Mouse (Mus musculus): Measurements from ENCODE around the gene Slc4a5. TPM values are rescaled to one million over a fixed set of nuclear protein-coding genes. Genes with fewer than 3 reads are reported as not detected.
"Not testable (repeated sequence)": the region's sequence is repeated elsewhere in the genome, so short reads cannot be mapped to it uniquely, and the experiment has no call there.

Gene Slc4a5
- polyA plus RNA-seq, 1 experiment from 2014 or later: 1.2 TPM

GRCm38 (mm10) chr6:83345285-83345684, 125.7 kb downstream of the Slc4a5 start:
- not testable (repeated sequence) for ATAC-seq (ENCODE audit: borderline replicate concordance, extremely low read depth, low FRiP score, low TSS enrichment); H3K27me3 ChIP-seq; H3K27ac ChIP-seq; H3K9me3 ChIP-seq; H3K4me2 ChIP-seq; H3K9ac ChIP-seq; H3K4me3 ChIP-seq
- peaks cover 17% of the 10 kb centered on the region for H3K4me1 ChIP-seq
- 79% methylated on average over 8 of the region's 8 CpGs for WGBS
- peaks cover 28% of the 10 kb centered on the region for H3K36me3 ChIP-seq

DNA sequence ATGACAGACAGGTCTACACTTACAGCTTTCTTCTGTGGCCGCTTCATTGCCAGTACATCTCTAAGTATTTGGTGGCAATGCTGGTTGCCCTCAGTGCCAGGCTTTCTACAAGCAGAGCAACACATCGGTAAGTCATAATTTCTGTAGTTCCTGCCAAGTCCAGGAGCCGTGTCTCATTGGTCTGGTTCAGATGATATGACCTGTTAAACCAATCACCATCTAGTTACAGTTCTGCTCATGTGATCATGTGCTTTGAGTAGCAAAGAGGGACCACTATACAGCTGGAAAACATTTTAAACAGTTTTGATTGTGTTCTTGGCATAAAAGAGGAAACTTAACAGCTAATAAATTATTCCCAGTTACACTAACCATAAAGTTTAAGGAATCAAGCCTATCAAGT, 128.3 kb downstream of the Slc4a5 start:
- Histone ChIP-seq H3K9me3 (no peaks in the 10 kb centered on the region), H3K27me3 (no peaks in the 10 kb centered on the region), H3K27ac (no peak overlapping the region), H3K36me3 (peaks cover 7% of the 10 kb centered on the region; the same call in 1 of the 2 replicates), H3K4me3 (no peak overlapping the region), H3K4me2 (no peak overlapping the region), H3K4me1 (peaks cover 21% of the 10 kb centered on the region), H3K9ac (no peak overlapping the region)
- WGBS: 49% methylated on average over 3 of the region's 3 CpGs
- peak; percentile 68; the same call in 1 of the 2 replicates for ATAC-seq (ENCODE audit: borderline replicate concordance, extremely low read depth, low FRiP score, low TSS enrichment)

DNA sequence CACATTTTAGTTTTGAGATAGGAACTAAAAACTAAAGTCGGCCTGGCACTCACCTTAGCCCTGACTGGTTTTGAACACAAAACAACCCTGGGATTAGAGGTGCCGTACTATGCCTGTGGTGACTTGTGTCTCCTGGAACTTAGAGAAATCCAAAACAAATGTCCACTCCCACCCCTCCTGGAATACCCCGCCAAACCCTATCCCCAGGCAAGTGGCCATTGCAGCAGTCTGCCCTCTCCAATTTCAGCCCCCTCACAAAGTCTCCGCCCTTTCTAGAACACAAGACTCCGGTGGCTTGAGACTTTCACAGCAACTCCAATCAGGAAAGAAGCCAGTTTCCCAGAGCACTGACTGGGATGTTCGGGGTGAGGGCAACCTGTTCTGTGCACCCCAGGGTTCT, 129.2 kb downstream of the Slc4a5 start, which contains the start of gene Bola3:
Bola3 (plus strand) TSS at position 275 of the 400 bp plus-strand sequence.
- Histone ChIP-seq H3K4me1 (peaks cover 21% of the 10 kb centered on the region), H3K27ac (no peak within 1 kb of the TSS), H3K9me3 (no peaks in the 10 kb centered on the region), H3K9ac (peak within 1 kb of the TSS; percentile 86), H3K27me3 (no peaks in the 10 kb centered on the region), H3K36me3 (peaks cover 12% of the 10 kb centered on the region), H3K4me2 (peak within 1 kb of the TSS; percentile 83), H3K4me3 (peak within 1 kb of the TSS; percentile 75)
- 27% methylated on average over 6 of the region's 6 CpGs for WGBS
- ATAC-seq (ENCODE audit: borderline replicate concordance, extremely low read depth, low FRiP score, low TSS enrichment): no peak

DNA sequence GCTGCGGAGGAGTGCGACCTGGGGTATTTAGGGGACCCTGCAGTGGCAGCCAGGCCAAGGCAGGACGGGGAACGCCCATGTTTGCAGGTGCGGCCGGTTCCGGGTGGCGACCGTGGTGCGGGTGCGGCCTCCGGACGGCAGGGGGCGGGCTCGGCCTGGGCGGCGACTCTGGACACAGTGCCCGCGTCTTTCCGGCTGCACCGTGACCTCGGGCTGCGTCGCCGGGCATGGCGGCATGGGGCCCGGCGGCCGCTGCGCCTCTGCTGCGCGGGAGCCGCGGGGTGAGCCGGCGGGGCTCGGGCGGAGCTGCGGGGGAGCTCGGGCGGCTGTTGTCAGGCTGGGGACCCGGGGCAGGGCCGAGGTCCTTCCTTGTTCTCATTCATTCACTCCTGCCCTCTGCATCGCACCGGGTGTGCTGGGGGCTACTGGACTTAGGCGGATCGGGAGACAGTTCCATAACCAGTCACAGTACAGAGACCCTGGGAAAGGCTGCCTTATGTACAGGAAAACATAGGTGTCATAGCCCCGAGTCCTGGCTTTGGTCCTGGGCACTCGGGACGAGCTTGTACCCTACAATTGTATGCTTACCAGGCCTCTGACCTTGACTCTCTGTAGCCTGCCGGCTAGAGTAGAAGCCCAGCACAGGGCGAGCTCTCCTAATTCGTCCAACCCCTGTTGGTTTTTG, 129.8 kb downstream of the Slc4a5 start:
- H3K4me2 ChIP-seq: peak overlapping the region; percentile 83
- H3K27me3 ChIP-seq: no peaks in the 10 kb centered on the region
- ATAC-seq (ENCODE audit: borderline replicate concordance, extremely low read depth, low FRiP score, low TSS enrichment): peak; percentile 90
- H3K9ac ChIP-seq: peak overlapping the region; percentile 86
- no peaks in the 10 kb centered on the region for H3K9me3 ChIP-seq
- peaks cover 21% of the 10 kb centered on the region for H3K4me1 ChIP-seq
- WGBS: under 1% methylated on average over 53 of the region's 53 CpGs
- peaks cover 18% of the 10 kb centered on the region for H3K36me3 ChIP-seq
- peak overlapping the region; percentile 75 for H3K4me3 ChIP-seq
- no peak overlapping the region for H3K27ac ChIP-seq

GRCm38 (mm10) chr6:83350172-83350571, 130.5 kb downstream of the Slc4a5 start:
- WGBS: 78% methylated on average over 7 of the region's 7 CpGs

DNA sequence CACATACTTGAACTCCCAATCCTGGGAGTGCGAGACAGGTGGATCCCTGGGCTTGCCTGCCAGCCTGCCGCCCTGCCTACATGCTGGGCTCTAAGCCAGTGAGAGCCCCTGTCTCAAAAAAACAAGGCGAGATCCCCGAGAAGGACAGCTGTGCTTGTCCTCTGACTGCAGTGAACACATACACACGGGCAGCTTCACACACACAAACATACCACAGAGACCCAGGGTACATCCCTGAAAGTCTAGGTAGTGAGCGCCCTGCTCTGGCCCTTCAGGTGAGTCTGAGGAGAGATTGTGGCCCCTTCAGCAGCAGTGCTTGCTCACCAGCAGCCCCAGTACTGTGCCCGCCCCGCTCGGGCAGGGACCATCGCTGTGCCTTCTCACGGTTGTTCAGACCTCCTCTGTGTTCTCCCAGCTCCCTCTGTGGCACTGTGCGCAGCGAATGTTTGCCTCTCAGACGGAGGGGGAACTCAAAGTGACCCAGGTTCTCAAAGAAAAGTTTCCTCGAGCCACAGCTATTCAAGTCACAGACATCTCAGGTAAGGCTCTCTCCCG, 131.3 kb downstream of the Slc4a5 start:
- H3K36me3 ChIP-seq: peaks cover 26% of the 10 kb centered on the region
- H3K4me2 ChIP-seq: no peak overlapping the region
- no peaks in the 10 kb centered on the region for H3K27me3 ChIP-seq
- 85% methylated on average over 16 of the region's 16 CpGs for WGBS
- H3K27ac ChIP-seq: no peak overlapping the region
- H3K4me3 ChIP-seq: no peak overlapping the region
- no peak for ATAC-seq (ENCODE audit: borderline replicate concordance, extremely low read depth, low FRiP score, low TSS enrichment)
- H3K4me1 ChIP-seq: peaks cover 21% of the 10 kb centered on the region
- no peak overlapping the region for H3K9ac ChIP-seq
- H3K9me3 ChIP-seq: no peaks in the 10 kb centered on the region

More at GRCm38 (mm10) chr6:83350172-83350571, 130.5 kb downstream of the Slc4a5 start:
- H3K9me3 ChIP-seq: no peaks in the 10 kb centered on the region
- H3K4me3 ChIP-seq: peak overlapping the region; percentile 75
- ATAC-seq (ENCODE audit: borderline replicate concordance, extremely low read depth, low FRiP score, low TSS enrichment): no peak
- H3K36me3 ChIP-seq: peaks cover 20% of the 10 kb centered on the region
- no peaks in the 10 kb centered on the region for H3K27me3 ChIP-seq
- H3K27ac ChIP-seq: no peak overlapping the region
- peaks cover 21% of the 10 kb centered on the region for H3K4me1 ChIP-seq
- peak overlapping the region; percentile 83 for H3K4me2 ChIP-seq
- peak overlapping the region; percentile 86 for H3K9ac ChIP-seq

DNA sequence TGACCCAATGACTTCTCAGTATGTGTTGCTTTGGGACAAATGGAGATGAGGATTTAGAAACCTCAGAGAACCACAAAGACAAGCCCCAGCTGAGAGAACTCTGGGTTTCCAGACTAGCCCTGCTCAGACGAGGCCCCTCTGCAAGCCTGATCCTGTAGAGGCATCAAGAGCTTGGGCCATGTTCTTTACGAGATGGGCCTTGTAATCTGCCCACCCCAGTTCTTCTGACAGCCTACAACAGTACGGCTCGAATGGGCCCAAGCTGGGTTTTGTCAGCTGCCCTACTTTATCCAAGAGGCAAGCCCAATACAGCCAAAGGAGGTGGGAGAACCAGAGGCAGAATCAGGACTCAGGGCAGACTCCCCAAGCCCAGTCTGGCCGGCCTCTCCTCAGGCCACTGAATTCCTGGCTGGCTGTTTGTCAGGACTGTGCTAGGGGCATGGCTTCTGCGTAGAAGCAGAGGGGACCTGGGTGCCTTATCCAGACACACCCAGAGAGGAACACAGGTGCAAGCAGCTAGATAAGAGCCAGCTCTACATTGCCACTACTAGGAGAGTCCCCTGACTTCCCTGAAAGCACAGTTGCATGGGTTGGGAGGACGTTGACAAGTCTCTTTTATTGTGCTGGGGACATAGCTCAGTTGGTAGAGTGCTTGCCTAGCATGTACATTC, 132.0 kb downstream of the Slc4a5 start:
- WGBS: 80% methylated on average over 7 of the region's 7 CpGs
- Histone ChIP-seq H3K27ac (no peak overlapping the region), H3K4me2 (no peak overlapping the region), H3K4me1 (peaks cover 21% of the 10 kb centered on the region), H3K9me3 (no peaks in the 10 kb centered on the region), H3K36me3 (peaks cover 27% of the 10 kb centered on the region), H3K27me3 (no peaks in the 10 kb centered on the region), H3K4me3 (no peak overlapping the region), H3K9ac (no peak overlapping the region)
- ATAC-seq (ENCODE audit: borderline replicate concordance, extremely low read depth, low FRiP score, low TSS enrichment): no peak

GRCm38 (mm10) chr6:83352666-83353410, 133.2 kb downstream of the Slc4a5 start:
- ATAC-seq (ENCODE audit: borderline replicate concordance, extremely low read depth, low FRiP score, low TSS enrichment): no peak
- H3K9me3 ChIP-seq: no peaks in the 10 kb centered on the region
- peaks cover 34% of the 10 kb centered on the region for H3K36me3 ChIP-seq
- 90% methylated on average over 24 of the region's 24 CpGs for WGBS
- peaks cover 21% of the 10 kb centered on the region for H3K4me1 ChIP-seq
- no peak overlapping the region for H3K4me3 ChIP-seq
- H3K27ac ChIP-seq: no peak overlapping the region
- no peak overlapping the region for H3K9ac ChIP-seq
- no peak overlapping the region for H3K4me2 ChIP-seq
- H3K27me3 ChIP-seq: no peaks in the 10 kb centered on the region

Other genes starting within 250 kb of the Slc4a5 start
- 18.3 and 19.6 TPM in 2 replicates for gene Dok1, start 186.4 kb upstream of the Slc4a5 start, polyA plus RNA-seq (2015; fragmentation: Nextera tagmentation; extraction: Ambion mirVana)
- 21.9 and 23.2 TPM in 2 replicates for gene Loxl3, start 185.7 kb upstream of the Slc4a5 start, polyA plus RNA-seq (2015; fragmentation: Nextera tagmentation; extraction: Ambion mirVana)
- 177 and 188 TPM in 2 replicates for gene Aup1, start 165.3 kb upstream of the Slc4a5 start, polyA plus RNA-seq (2015; fragmentation: Nextera tagmentation; extraction: Ambion mirVana)
- gene Htra2, start 164.6 kb upstream of the Slc4a5 start, polyA plus RNA-seq (2015; fragmentation: Nextera tagmentation; extraction: Ambion mirVana): 76.6 and 78.4 TPM in 2 replicates
- 0.98 and 1.7 TPM in 2 replicates for gene Dqx1, start 162.0 kb upstream of the Slc4a5 start, polyA plus RNA-seq (2015; fragmentation: Nextera tagmentation; extraction: Ambion mirVana)
- gene Tlx2, start 149.5 kb upstream of the Slc4a5 start, polyA plus RNA-seq (2015; fragmentation: Nextera tagmentation; extraction: Ambion mirVana): 0.38 and 1.0 TPM in 2 replicates
- gene Pcgf1, start 142.0 kb upstream of the Slc4a5 start, polyA plus RNA-seq (2015; fragmentation: Nextera tagmentation; extraction: Ambion mirVana): 30.5 and 31.2 TPM in 2 replicates
- 0.31 and 0.87 TPM in 2 replicates for gene Lbx2, start 133.5 kb upstream of the Slc4a5 start, polyA plus RNA-seq (2015; fragmentation: Nextera tagmentation; extraction: Ambion mirVana)
- gene Ccdc142, start 118.2 kb upstream of the Slc4a5 start, polyA plus RNA-seq (2015; fragmentation: Nextera tagmentation; extraction: Ambion mirVana): 2.1 and 3.2 TPM in 2 replicates
- 3.4 TPM in 2 replicates for gene Gm42688, start 118.2 kb upstream of the Slc4a5 start, polyA plus RNA-seq (2015; fragmentation: Nextera tagmentation; extraction: Ambion mirVana)
- 128 and 145 TPM in 2 replicates for gene Mrpl53, start 110.8 kb upstream of the Slc4a5 start, polyA plus RNA-seq (2015; fragmentation: Nextera tagmentation; extraction: Ambion mirVana)
- gene Mogs, start 104.3 kb upstream of the Slc4a5 start, polyA plus RNA-seq (2015; fragmentation: Nextera tagmentation; extraction: Ambion mirVana): 54.5 and 54.8 TPM in 2 replicates
- 119 and 120 TPM in 2 replicates for gene Wbp1, start 98.3 kb upstream of the Slc4a5 start, polyA plus RNA-seq (2015; fragmentation: Nextera tagmentation; extraction: Ambion mirVana)
- 13.5 and 15.2 TPM in 2 replicates for gene Ino80b, start 94.4 kb upstream of the Slc4a5 start, polyA plus RNA-seq (2015; fragmentation: Nextera tagmentation; extraction: Ambion mirVana)
- 35.3 and 39.9 TPM in 2 replicates for gene Rtkn, start 84.4 kb upstream of the Slc4a5 start, polyA plus RNA-seq (2015; fragmentation: Nextera tagmentation; extraction: Ambion mirVana)
- gene Wdr54, start 63.4 kb upstream of the Slc4a5 start, polyA plus RNA-seq (2015; fragmentation: Nextera tagmentation; extraction: Ambion mirVana): 5.0 and 7.6 TPM in 2 replicates
- 6.2 and 8.1 TPM in 2 replicates for gene 1700003E16Rik, start 63.4 kb upstream of the Slc4a5 start, polyA plus RNA-seq (2015; fragmentation: Nextera tagmentation; extraction: Ambion mirVana)
- 96.7 and 104 TPM in 2 replicates for gene Dctn1, start 53.9 kb upstream of the Slc4a5 start, polyA plus RNA-seq (2015; fragmentation: Nextera tagmentation; extraction: Ambion mirVana)
- 32.5 and 35.0 TPM in 2 replicates for gene Mthfd2, start 106.1 kb downstream of the Slc4a5 start, polyA plus RNA-seq (2015; fragmentation: Nextera tagmentation; extraction: Ambion mirVana)
- gene Mob1a, start 106.2 kb downstream of the Slc4a5 start, polyA plus RNA-seq (2015; fragmentation: Nextera tagmentation; extraction: Ambion mirVana): 71.8 and 77.0 TPM in 2 replicates
- 125 and 130 TPM in 2 replicates for gene Bola3, start 129.3 kb downstream of the Slc4a5 start, polyA plus RNA-seq (2015; fragmentation: Nextera tagmentation; extraction: Ambion mirVana)
- 36.1 and 37.1 TPM in 2 replicates for gene Tet3, start 239.3 kb downstream of the Slc4a5 start, polyA plus RNA-seq (2015; fragmentation: Nextera tagmentation; extraction: Ambion mirVana)